Mouse (Mus musculus): ENCODE measurements around the gene Fkbp1b.
A peak's percentile ranks its signal among the peaks of the same experiment; 100 is the strongest.
"Not testable (repeated sequence)": the region's sequence is repeated elsewhere in the genome, so short reads cannot be mapped to it uniquely, and the experiment has no call there.

The Fkbp1b gene

GRCm38 (mm10) chr12:4843741-4844140, 2.4 kb upstream of the Fkbp1b start:
- no peak for DNase-seq (ENCODE audit: low spot score)

GRCm38 (mm10) chr12:4842890-4843597, 1.7 kb upstream of the Fkbp1b start, which contains the start of gene Wdcp:
Wdcp (plus strand) TSS chr12:4843303.
- peak; percentile 54 for DNase-seq (ENCODE audit: low spot score)

GRCm38 (mm10) chr12:4842456-4842855, 1.1 kb upstream of the Fkbp1b start:
- no peak for DNase-seq (ENCODE audit: low spot score)

GRCm38 (mm10) chr12:4840741-4841140, 650 bp downstream of the Fkbp1b start:
- no peak for DNase-seq (ENCODE audit: low spot score)

GRCm38 (mm10) chr12:4840010-4840409, 1.4 kb downstream of the Fkbp1b start:
- DNase-seq (ENCODE audit: low spot score) = no peak

- DNase-seq (ENCODE audit: low spot score) = no peak
Observed at GRCm38 (mm10) chr12:4836959-4837358, 4.4 kb downstream of the Fkbp1b start.

GRCm38 (mm10) chr12:4827256-4827655, 14.1 kb downstream of the Fkbp1b start:
- DNase-seq (ENCODE audit: low spot score) = no peak

- peak; percentile 89 for DNase-seq (ENCODE audit: low spot score)
Observed at GRCm38 (mm10) chr12:4817361-4818101, 23.9 kb downstream of the Fkbp1b start, which contains the start of gene Sf3b6. Sf3b6 (plus strand) TSS chr12:4817544.

GRCm38 (mm10) chr12:4816680-4817360, 24.6 kb downstream of the Fkbp1b start:
- DNase-seq (ENCODE audit: low spot score) = no peak

GRCm38 (mm10) chr12:4813636-4814035, 27.8 kb downstream of the Fkbp1b start:
- no peak for DNase-seq (ENCODE audit: low spot score)

- DNase-seq (ENCODE audit: low spot score) = no peak
Observed at GRCm38 (mm10) chr12:4811705-4812104, 29.7 kb downstream of the Fkbp1b start.

- no peak for DNase-seq (ENCODE audit: low spot score)
Observed at GRCm38 (mm10) chr12:4811036-4811435, 30.4 kb downstream of the Fkbp1b start.

- not testable (repeated sequence) for DNase-seq (ENCODE audit: low spot score)
Observed at GRCm38 (mm10) chr12:4797471-4797870, 43.9 kb downstream of the Fkbp1b start.

- no peak for DNase-seq (ENCODE audit: low spot score)
Observed at GRCm38 (mm10) chr12:4793718-4794117, 47.7 kb downstream of the Fkbp1b start.

- not testable (repeated sequence) for DNase-seq (ENCODE audit: low spot score)
Observed at GRCm38 (mm10) chr12:4788128-4788527, 53.3 kb downstream of the Fkbp1b start.

- no peak for DNase-seq (ENCODE audit: low spot score)
Observed at GRCm38 (mm10) chr12:4784466-4784865, 56.9 kb downstream of the Fkbp1b start.

GRCm38 (mm10) chr12:4783598-4783997, 57.8 kb downstream of the Fkbp1b start:
- DNase-seq (ENCODE audit: low spot score) = no peak

Data from urinary bladder, postnatal 10 days (tissue).